Mouse (Mus musculus) naive thymus-derived CD4-positive, alpha-beta T cell, adult 2 months (primary cell): ENCODE results near the gene Gm10118.

ENCODE experiments used
- DNase-seq: peaks from one replicate; pipeline ENCODE4 v3.0.0-alpha.2; 2011; ENCODE audit warnings: low read depth

The Gm10118 gene

GRCm38 (mm10) chr10:63927334-63927733 is at the start of gene Gm10118:
Gene Gm10118, minus strand, starts transcription at chr10:63927434.
- no peak for DNase-seq

DNA sequence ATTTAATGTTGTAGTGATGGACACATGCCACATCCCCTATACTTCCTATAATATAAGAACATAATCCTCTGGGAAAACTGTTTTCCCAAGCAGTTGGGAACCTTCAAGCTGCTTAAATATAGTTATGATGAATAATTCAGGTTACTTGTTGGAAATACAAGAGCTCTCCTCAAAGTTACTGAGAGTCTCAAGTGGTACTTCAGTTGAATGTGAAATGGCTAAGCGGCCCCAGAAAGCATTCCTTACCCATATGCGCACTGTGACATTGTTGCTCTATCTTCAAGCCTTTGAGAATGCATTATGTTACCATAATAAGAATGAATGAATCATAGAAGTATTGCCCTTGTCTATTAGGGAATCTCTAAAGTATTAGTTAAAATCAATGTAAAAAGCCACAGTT is 45.1 kb upstream of the Gm10118 start:
- no peak for DNase-seq

GRCm38 (mm10) chr10:63954308-63954930 is 27.2 kb upstream of the Gm10118 start:
- DNase-seq = no peak

DNA sequence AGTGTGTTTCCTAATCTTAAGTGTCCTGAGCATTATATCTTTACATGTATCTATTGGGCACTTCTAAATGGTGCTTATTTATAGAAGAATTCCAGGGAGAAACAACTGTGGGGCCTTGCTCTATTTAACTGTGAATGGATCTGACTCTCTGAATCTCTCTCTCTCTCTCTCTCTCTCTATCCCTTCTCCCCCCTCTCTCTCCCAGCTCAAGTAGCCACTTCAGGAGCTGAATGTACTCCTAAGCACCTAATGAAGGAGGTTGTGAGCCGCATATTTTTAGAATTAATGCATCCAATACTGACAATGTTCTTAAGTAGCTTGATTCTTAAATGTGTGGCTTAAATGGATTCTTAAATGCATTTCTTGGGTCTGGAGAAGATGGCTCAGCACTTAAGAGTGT is 24.2 kb upstream of the Gm10118 start:
- no peak for DNase-seq

DNA sequence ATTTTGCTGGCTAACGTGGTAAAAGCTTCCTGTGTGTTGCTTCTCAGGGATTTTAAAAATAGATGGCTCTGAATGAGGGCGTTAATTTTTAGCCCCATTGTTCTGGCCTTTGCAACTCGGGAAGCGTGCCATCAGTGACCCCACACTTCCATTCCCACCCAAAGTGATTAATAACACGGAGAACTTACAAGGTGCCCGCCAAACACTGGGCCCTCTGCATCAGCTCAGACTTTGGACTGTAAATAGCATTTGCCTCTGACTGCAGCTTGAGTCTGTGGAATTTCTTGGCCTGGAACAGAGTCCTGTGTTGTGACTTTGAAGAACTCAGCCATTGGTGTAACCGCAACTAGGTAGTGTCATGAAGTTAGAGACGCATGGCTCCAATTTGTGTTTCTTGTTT is 23.6 kb upstream of the Gm10118 start:
- no peak for DNase-seq

GRCm38 (mm10) chr10:63947266-63947665 is 20.0 kb upstream of the Gm10118 start:
- DNase-seq = no peak

- no peak for DNase-seq
These were observed 18.3 kb upstream of the Gm10118 start for GRCm38 (mm10) chr10:63945534-63945933.

DNA sequence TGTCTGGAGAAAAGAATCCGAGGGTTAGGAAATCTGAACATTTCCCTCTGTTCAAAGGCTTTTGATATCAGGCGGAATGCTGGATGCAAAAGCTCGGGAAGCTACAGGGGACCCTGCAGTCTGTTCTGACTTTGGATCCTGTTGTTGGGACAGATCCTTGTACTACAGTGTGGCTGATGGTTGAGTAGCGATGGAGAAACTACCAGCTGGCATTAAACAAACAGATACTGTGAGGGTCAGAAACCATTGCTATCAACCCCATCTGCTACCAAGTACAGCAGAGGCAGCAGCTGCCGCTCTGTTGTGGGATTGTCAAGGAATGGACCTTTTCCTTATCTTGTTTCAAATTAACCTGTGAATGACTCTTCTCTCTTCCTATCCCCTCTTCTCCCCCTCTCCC is 6.7 kb upstream of the Gm10118 start:
- no peak for DNase-seq

DNA sequence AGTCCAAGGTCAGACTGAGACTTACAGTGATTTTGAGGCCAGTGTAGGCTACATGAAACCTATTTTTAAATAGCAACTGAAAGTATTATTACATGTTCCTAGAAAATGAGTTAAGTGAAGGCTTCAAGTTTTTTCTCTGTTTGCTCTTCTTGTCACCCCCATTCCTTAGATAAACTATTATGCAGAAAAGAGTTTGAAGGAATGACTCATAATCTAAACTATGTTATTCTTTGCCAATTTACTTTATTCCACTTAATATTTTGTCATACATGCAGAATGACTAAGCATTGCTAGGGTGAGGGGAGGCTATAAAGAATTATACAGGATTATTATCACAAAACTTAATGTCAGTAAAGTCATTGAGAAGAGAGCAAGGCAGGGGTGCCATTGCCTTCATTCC is 18.4 kb downstream of the Gm10118 start:
- no peak for DNase-seq

- DNase-seq = no peak
These were observed 27.3 kb downstream of the Gm10118 start for GRCm38 (mm10) chr10:63899891-63900290.

- DNase-seq = no peak
These were observed 32.6 kb downstream of the Gm10118 start for GRCm38 (mm10) chr10:63894612-63895011.

DNA sequence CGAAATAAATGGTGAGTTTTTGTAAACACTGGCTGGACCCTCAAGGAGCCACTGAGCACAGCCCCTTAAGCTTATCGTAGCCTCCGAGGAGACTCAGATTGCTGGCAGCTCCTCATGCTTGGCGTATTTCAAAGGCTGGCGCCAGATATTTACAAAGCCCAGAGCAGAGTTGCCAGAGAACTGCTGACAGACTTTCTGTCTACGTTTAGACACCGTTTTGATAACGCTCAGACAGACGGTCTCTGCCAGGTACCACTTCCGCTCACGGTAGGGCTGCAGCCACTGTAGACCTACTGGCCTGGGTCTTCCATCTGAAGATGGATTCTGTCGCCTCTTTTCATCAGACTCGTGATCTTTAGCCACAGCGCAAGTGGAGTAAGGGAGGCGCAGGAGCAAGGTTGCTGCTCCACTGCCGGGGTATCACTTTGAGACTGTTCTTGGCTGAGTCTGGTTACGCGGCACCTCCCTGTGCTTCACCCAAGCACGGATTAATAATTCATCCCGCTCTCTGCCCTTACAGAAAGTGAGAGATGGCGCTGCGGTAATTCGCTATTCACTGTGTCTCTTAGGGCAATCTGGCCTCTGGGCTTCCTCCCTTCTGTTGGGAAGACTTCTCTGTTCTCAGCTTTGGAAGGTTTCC is 40.7 kb downstream of the Gm10118 start:
- DNase-seq = no peak

- DNase-seq = no peak
These were observed 46.8 kb downstream of the Gm10118 start for GRCm38 (mm10) chr10:63880462-63880903.
